Mouse (Mus musculus) forebrain, embryonic 14.5 days (tissue): ENCODE data around the gene Ndrg2. TPM values are rescaled to one million over a fixed set of nuclear protein-coding genes. Genes with fewer than 3 reads are reported as not detected.

Experiments used
- ATAC-seq: fragments of 200-750 bp; cut with Nextera tagmentation; 2 replicates; pipeline ENCODE4 v1.8.0; 2017; ENCODE audit warnings: mild to moderate bottlenecking, moderate library complexity
- DNase-seq: peaks from one replicate; pipeline ENCODE4 v3.0.0-alpha.2; 2015; ENCODE audit warnings: low spot score
- H3K27ac ChIP-seq: fragments of 300-500 bp; sonication (generic); 2 replicates; pipeline ENCODE4 v1.5.1; 2014; ENCODE audit warnings: low read depth, mild to moderate bottlenecking, control low read depth, low read length, moderate library complexity
- H3K27me3 ChIP-seq: fragments of 300-500 bp; sonication (generic); replicated peaks from 2 replicates; pipeline ENCODE4 v1.6.1; 2014; ENCODE audit warnings: low read length, control low read depth, mixed read lengths; ENCODE audit not compliant: control insufficient read depth, insufficient read depth
- H3K36me3 ChIP-seq: fragments of 300-500 bp; sonication (generic); 2 replicates; pipeline ENCODE4 v1.6.1; 2014; ENCODE audit warnings: low read length, control low read depth; ENCODE audit not compliant: control insufficient read depth, insufficient read depth
- H3K4me1 ChIP-seq: fragments of 300-500 bp; sonication (generic); 2 replicates; pipeline ENCODE4 v1.6.1; 2014; ENCODE audit warnings: antibody characterized with exemption, low read length, control low read depth; ENCODE audit not compliant: control insufficient read depth, insufficient read depth
- H3K4me2 ChIP-seq: fragments of 300-500 bp; sonication (generic); 2 replicates; pipeline ENCODE4 v1.6.1; 2014; ENCODE audit warnings: mild to moderate bottlenecking, control low read depth, low read length
- H3K4me3 ChIP-seq: fragments of 300-500 bp; sonication (generic); 2 replicates; pipeline ENCODE4 v1.5.1; 2014; ENCODE audit warnings: low read depth, low read length, control low read depth
- H3K9ac ChIP-seq: fragments of 300-500 bp; sonication (generic); 2 replicates; pipeline ENCODE4 v1.6.1; 2014; ENCODE audit warnings: mild to moderate bottlenecking, low read length, control low read depth, moderate library complexity
- H3K9me3 ChIP-seq: fragments of 300-500 bp; sonication (generic); replicated peaks from 2 replicates; pipeline ENCODE4 v1.6.1; 2016; ENCODE audit warnings: low read length, control low read depth, mixed read lengths; ENCODE audit not compliant: control insufficient read depth
- WGBS: fragments of 180-500 bp; shearing (Covaris S2); extraction: QIAGEN DNeasy Blood & Tissue Kit; methylation state at CpG from one replicate; pipeline ENCODE4 v1.1.7; 2014; 5-methylcytosine and 5-hydroxymethylcytosine counted together
- polyA plus RNA-seq: library from polyadenylated mRNA; unstranded; fragments of >200 nt; fragmentation: Nextera tagmentation; extraction: Ambion mirVana; gene quantifications from 2 replicates; pipeline ENCODE4 v1.2.1, GENCODE M21; 2014

Gene Ndrg2
- polyA plus RNA-seq, 1 experiment from 2014 or later = 127 TPM

GRCm38 (mm10) chr14:51892191-51892939 lies 21.6 kb downstream of the Ndrg2 start, which contains the start of gene Slc39a2:
Gene Slc39a2, plus strand, starts transcription at chr14:51892889.
- DNase-seq = no peak
- Histone ChIP-seq H3K4me2 (no peak within 1 kb of the TSS), H3K36me3 (peaks cover 64% of the 10 kb centered on the region), H3K9ac (no peak within 1 kb of the TSS), H3K27me3 (no peaks in the 10 kb centered on the region), H3K4me1 (no peaks in the 10 kb centered on the region), H3K9me3 (no peaks in the 10 kb centered on the region), H3K27ac (no peak within 1 kb of the TSS), H3K4me3 (no peak within 1 kb of the TSS)
- 95% methylated on average over 9 of the region's 9 CpGs for WGBS
- no peak for ATAC-seq

GRCm38 (mm10) chr14:51889833-51890232 lies 24.1 kb downstream of the Ndrg2 start:
- Histone ChIP-seq H3K9me3 (no peaks in the 10 kb centered on the region), H3K9ac (no peak overlapping the region), H3K27ac (no peak overlapping the region), H3K27me3 (no peaks in the 10 kb centered on the region), H3K4me3 (no peak overlapping the region), H3K4me2 (no peak overlapping the region), H3K4me1 (peaks cover 10% of the 10 kb centered on the region; the same call in 1 of the 2 replicates), H3K36me3 (peaks cover 66% of the 10 kb centered on the region)
- DNase-seq (no peak), ATAC-seq (no peak)
- WGBS = 90% methylated on average over 6 of the region's 6 CpGs

GRCm38 (mm10) chr14:51886051-51886450 lies 27.9 kb downstream of the Ndrg2 start:
- Histone ChIP-seq H3K4me1 (peaks cover 10% of the 10 kb centered on the region; the same call in 1 of the 2 replicates), H3K4me3 (0 out of 2 replicates have a peak overlapping the region, but pooled peaks have one; percentile 68), H3K4me2 (peak overlapping the region; percentile 86), H3K36me3 (peaks cover 41% of the 10 kb centered on the region), H3K27me3 (no peaks in the 10 kb centered on the region), H3K9ac (no peak overlapping the region), H3K9me3 (no peaks in the 10 kb centered on the region), H3K27ac (no peak overlapping the region)
- ATAC-seq (no peak), DNase-seq (no peak)
- 47% methylated on average over 6 of the region's 6 CpGs for WGBS

GRCm38 (mm10) chr14:51884598-51885331 lies 29.2 kb downstream of the Ndrg2 start, which contains the start of gene Mettl17:
Gene Mettl17, plus strand, starts transcription at chr14:51884842.
- Histone ChIP-seq H3K4me1 (peaks cover 10% of the 10 kb centered on the region; the same call in 1 of the 2 replicates), H3K27ac (peak within 1 kb of the TSS; percentile 86), H3K27me3 (no peaks in the 10 kb centered on the region), H3K9ac (peak within 1 kb of the TSS; percentile 79), H3K9me3 (no peaks in the 10 kb centered on the region), H3K4me2 (peak within 1 kb of the TSS; percentile 86), H3K4me3 (peak within 1 kb of the TSS; percentile 68), H3K36me3 (peaks cover 31% of the 10 kb centered on the region)
- WGBS = under 1% methylated on average over 43 of the region's 43 CpGs
- ATAC-seq (peak; percentile 98), DNase-seq (peak; percentile 99)

- Histone ChIP-seq H3K27ac (peak overlapping the region; percentile 86), H3K27me3 (no peaks in the 10 kb centered on the region), H3K4me2 (peak overlapping the region; percentile 86), H3K4me3 (peak overlapping the region; percentile 68), H3K9me3 (no peaks in the 10 kb centered on the region), H3K9ac (peak overlapping the region; percentile 58), H3K4me1 (peaks cover 10% of the 10 kb centered on the region; the same call in 1 of the 2 replicates), H3K36me3 (peaks cover 25% of the 10 kb centered on the region)
- ATAC-seq (peak; percentile 49), DNase-seq (peak; percentile 56)
- 1% methylated on average over 14 of the region's 14 CpGs for WGBS
Observed at GRCm38 (mm10) chr14:51884031-51884544, 29.9 kb downstream of the Ndrg2 start.

- ATAC-seq (peak; percentile 36), DNase-seq (peak; percentile 87)
- Histone ChIP-seq H3K9me3 (no peaks in the 10 kb centered on the region), H3K27me3 (no peaks in the 10 kb centered on the region), H3K4me1 (peaks cover 10% of the 10 kb centered on the region; the same call in 1 of the 2 replicates), H3K4me3 (peak overlapping the region; percentile 68), H3K9ac (no peak overlapping the region), H3K36me3 (peaks cover 20% of the 10 kb centered on the region), H3K27ac (no peak overlapping the region), H3K4me2 (peak overlapping the region; percentile 86)
- WGBS = 0% methylated on average over 4 of the region's 4 CpGs
Observed at GRCm38 (mm10) chr14:51883527-51884030, 30.4 kb downstream of the Ndrg2 start.

- 92% methylated on average over 3 of the region's 3 CpGs for WGBS
- Histone ChIP-seq H3K36me3 (no peaks in the 10 kb centered on the region), H3K4me1 (no peaks in the 10 kb centered on the region), H3K27me3 (no peaks in the 10 kb centered on the region), H3K27ac (no peak overlapping the region), H3K4me2 (no peak overlapping the region), H3K9ac (no peak overlapping the region), H3K9me3 (no peaks in the 10 kb centered on the region), H3K4me3 (no peak overlapping the region)
- no peak for DNase-seq
- no peak for ATAC-seq
Observed at GRCm38 (mm10) chr14:51877517-51877916, 36.4 kb downstream of the Ndrg2 start.

GRCm38 (mm10) chr14:51871741-51872140 lies 42.2 kb downstream of the Ndrg2 start:
- Histone ChIP-seq H3K27me3 (no peaks in the 10 kb centered on the region), H3K4me2 (no peak overlapping the region), H3K9me3 (no peaks in the 10 kb centered on the region), H3K36me3 (no peaks in the 10 kb centered on the region), H3K27ac (no peak overlapping the region), H3K4me1 (no peaks in the 10 kb centered on the region), H3K9ac (no peak overlapping the region), H3K4me3 (no peak overlapping the region)
- DNase-seq (no peak), ATAC-seq (no peak)
- WGBS = 83% methylated on average over 9 of the region's 9 CpGs
